Mouse (Mus musculus): ENCODE measurements around the gene Rptor.

DNA sequence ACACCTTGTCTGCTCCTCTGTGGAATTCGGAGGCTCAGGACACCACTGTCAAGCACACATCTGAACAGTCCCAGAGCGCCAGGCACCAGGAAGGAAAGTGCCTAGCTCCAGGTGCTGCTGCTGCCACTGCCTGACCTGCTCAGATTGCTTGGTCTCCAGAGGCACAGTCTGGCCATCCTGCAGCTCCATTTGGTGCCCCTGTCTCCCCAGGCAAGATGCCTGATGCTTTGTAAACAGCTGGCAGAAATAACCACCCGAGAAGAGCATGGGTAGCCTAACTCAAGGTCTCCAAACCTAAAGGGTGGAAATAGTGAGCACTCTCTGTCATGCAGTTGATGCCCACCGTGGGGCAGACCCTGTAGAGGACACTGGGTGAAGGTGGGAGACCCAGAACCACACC lies 311.7 kb downstream of the Rptor start:
- TF ChIP-seq CTCF (IDR thresholded peaks at IDR 0.05; ENCODE audit: borderline replicate concordance, extremely low read depth, insufficient read depth, insufficient read length): no peak
- no peak for TF ChIP-seq POLR2A (IDR thresholded peaks at IDR 0.05; ENCODE audit: borderline replicate concordance, extremely low read depth, insufficient read depth, insufficient read length, poor library complexity, severe bottlenecking)
